Mouse (Mus musculus) embryonic stem cell, embryonic (primary cell): Measurements from ENCODE around the gene Atp6v1a.

Experiments used
- CTCF ChIA-PET, 4 experiments: fragments of 300-600 bp in 2 of 4; fragments of 350-600 bp in 2 of 4; sonication (Branson Sonifier 250); formaldehyde crosslinking; loops; one replicate each; lab custom pipeline; 2022; ENCODE audit warnings: inconsistent platforms in 2 of 4; lab: Charles Lee
- POLR2A ChIA-PET, 4 experiments: fragments of 300-600 bp in 2 of 4; fragments of 350-600 bp in 2 of 4; sonication (Branson Sonifier 250); formaldehyde crosslinking; loops; one replicate each; lab custom pipeline; 2022; ENCODE audit warnings: antibody characterized with exemption in 4 of 4, inconsistent platforms in 1 of 4; lab: Charles Lee

Gene Atp6v1a

DNA sequence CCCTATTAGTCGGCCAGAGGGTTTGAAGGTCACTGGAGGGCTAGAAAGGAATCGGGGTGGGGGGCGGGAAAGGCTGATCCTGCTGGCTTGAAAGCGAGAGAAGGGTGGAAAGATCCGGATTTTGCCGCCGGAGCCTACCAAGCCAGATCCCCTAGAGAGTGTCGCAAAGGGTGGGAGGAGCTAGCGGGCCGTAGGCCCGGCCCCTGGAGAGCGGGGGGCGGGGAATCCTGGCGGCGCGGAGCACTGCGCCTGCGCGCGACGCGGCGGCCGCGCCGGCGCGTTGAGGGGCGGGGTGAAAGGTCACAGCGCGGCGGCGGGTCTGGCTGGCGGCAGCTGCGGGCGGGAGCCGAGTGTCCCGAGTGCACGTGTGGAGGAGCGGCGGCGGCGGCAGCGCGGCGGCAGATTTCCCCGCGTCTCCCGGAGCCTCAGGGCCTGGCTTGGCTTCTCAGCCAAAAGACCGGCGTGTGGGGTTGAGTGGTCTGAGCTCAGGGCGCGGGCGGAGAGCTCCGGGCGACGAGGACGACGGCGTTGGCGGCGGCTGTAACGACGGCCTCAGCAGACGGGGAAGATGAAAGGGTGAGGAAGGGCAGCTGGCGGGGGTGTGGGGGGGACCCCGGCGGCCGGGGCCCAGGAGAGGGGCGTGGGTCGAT is at the start of gene Atp6v1a, which contains the start of gene Naa50:
Gene Atp6v1a (minus strand): TSS at position 170 of the 650 bp plus-strand sequence.
Gene Naa50 (plus strand): TSS at position 295 of the 650 bp plus-strand sequence.
- POLR2A ChIA-PET: interaction anchor here (0.5 to 10.2 kb wide), 100 partner anchors 8 to 1669 kb away, joined by 3 to 226 read pairs (median 5); partner anchors contain the start of genes Ccdc191 (in 3 of the 4), Nepro (in 3 of the 4), Usf3 (in 3 of the 4) and Cfap44 (in 2 of the 4)

DNA sequence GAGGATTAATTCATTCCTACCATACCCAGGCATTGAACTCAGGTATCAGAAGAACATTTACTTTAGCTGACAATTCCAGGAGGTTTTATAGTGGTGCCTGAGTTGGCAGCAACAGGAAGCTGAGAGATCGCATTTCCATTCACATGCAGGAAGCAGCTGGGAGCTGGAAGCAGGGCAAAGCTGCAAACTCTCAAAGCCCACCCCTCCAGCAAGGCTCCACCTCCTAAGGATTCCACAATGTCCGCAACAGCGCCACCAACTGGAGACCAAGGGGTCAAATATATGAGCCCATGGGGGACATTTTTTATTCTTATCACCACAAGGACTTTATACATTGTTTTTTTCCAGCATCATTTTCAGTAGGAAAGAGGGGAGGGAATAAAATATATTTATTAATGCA is 49.3 kb upstream of the Atp6v1a start:
- CTCF ChIA-PET: interaction anchor here in 3 of 4 experiments (0.5 to 1.0 kb wide), 7 partner anchors 15 to 54 kb away, joined by 3 to 7 read pairs (median 4); partner anchors contain the start of gene Usf3 (in 1 of the 3)
- POLR2A ChIA-PET: interaction anchor here in 2 of 4 experiments (0.6 to 2.3 kb wide), 10 partner anchors 10 to 344 kb away, joined by 3 to 13 read pairs (median 3); partner anchors contain the start of genes Atp6v1a (in 1 of the 2), Naa50 (in 1 of the 2) and Usf3 (in 1 of the 2)

More for the DNA sequence above, at the start of gene Atp6v1a, which contains the start of gene Naa50:
- CTCF ChIA-PET: interaction anchor here in 3 of 4 experiments (0.6 to 2.2 kb wide), 12 partner anchors 15 to 1564 kb away, joined by 3 to 6 read pairs (median 3); no protein-coding TSS in a partner anchor

GRCm38 (mm10) chr16:44187172-44187571 is 47.7 kb upstream of the Atp6v1a start:
- ChIA-PET POLR2A (interaction anchor here (0.7 to 1.5 kb wide), 7 partner anchors 9 to 122 kb away, joined by 4 to 10 read pairs (median 5); partner anchors contain the start of genes Atp6v1a (in 1 of the 4) and Naa50 (in 1 of the 4)), CTCF (interaction anchor here in 2 of 4 experiments (0.6 to 1.2 kb wide), 2 partner anchors 55 to 1635 kb away, joined by 3 read pairs; no protein-coding TSS in a partner anchor)

DNA sequence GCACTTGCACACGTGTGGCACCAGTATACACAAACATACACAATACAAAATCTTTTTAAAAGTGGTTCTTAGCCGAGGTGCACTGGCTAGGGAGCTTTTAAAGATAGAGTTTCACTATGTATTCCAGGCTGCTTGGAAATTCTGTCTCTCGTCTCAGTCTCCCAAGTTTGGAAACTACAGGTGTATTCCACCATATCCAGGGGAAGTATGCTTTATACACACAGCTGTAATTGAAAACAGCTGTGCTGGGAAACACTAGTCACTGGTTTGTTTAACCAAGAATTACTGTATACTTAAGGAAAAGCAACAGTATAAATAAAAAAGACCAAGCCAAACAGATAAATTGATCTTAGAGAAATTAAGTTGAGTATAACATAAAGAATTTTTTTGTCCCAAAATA is 45.3 kb upstream of the Atp6v1a start:
- ChIA-PET POLR2A (interaction anchor here in 2 of 4 experiments (0.8 to 5.2 kb wide), 5 partner anchors 12 to 46 kb away, joined by 3 to 25 read pairs (median 3); partner anchors contain the start of genes Atp6v1a (in 2 of the 2), Naa50 (in 2 of the 2) and Usf3 (in 2 of the 2)), CTCF (no interaction called here)

DNA sequence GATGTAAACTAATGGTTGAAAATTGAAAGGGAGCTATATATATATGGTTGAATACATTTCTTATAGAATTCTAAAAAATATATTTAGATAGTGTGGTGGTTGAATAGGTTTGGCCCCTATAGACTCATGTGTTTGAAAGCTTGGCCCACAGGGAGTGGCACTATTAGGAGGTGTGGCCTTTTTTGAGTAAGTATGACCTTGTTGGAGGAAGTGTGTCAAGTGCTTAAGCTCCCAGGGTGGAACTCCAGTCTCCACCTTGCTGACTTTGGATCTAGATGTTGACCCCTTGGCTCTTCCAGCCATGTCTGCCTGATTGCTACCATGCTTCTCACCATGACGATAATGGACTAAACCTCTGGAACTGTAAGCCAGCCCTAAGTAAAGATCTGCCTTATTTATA is 43.1 kb upstream of the Atp6v1a start:
- POLR2A ChIA-PET: interaction anchor here in 3 of 4 experiments (1.0 to 5.2 kb wide), 7 partner anchors 9 to 58 kb away, joined by 3 to 25 read pairs (median 5); partner anchors contain the start of genes Usf3 (in 3 of the 3) and Atp6v1a (in 1 of the 3)

DNA sequence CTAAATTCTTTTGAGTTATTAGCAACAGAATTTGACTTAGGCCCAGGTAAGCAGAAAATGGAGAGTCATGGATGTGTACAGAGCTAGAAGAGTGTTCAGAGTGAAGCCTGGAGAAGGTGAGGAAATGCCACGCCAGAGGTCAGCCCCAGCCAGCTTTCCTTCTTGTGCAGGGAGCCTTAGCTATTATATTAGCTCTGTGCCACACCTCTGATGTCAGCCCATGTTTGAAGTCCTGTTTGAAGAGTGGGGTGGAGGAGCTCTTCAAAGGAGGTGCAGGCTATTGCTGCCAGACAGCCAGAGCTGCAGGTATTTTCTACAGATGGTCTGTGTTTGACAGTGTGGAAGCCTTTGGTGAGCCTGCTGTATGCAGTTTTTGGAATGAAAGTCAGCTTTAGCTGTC is 39.0 kb upstream of the Atp6v1a start:
- POLR2A ChIA-PET: interaction anchor here in 3 of 4 experiments (0.7 to 3.1 kb wide), 8 partner anchors 8 to 40 kb away, joined by 3 to 12 read pairs (median 6); partner anchors contain the start of genes Atp6v1a (in 2 of the 3) and Naa50 (in 2 of the 3)
- CTCF ChIA-PET: interaction anchor here in 1 of 4 experiments (0.6 kb wide), 1 partner anchor 48 kb away, joined by 3 read pairs; no protein-coding TSS in a partner anchor

More for the DNA sequence above, 43.1 kb upstream of the Atp6v1a start:
- CTCF ChIA-PET: interaction anchor here in 3 of 4 experiments (0.6 to 1.5 kb wide), 5 partner anchors 9 to 117 kb away, joined by 3 to 5 read pairs (median 4); partner anchors contain the start of gene Usf3 (in 2 of the 3)

GRCm38 (mm10) chr16:44176511-44176910 is 37.0 kb upstream of the Atp6v1a start:
- ChIA-PET CTCF (no interaction called here), POLR2A (interaction anchor here in 2 of 4 experiments (0.7 to 1.7 kb wide), 4 partner anchors 18 to 217 kb away, joined by 3 read pairs; no protein-coding TSS in a partner anchor)

DNA sequence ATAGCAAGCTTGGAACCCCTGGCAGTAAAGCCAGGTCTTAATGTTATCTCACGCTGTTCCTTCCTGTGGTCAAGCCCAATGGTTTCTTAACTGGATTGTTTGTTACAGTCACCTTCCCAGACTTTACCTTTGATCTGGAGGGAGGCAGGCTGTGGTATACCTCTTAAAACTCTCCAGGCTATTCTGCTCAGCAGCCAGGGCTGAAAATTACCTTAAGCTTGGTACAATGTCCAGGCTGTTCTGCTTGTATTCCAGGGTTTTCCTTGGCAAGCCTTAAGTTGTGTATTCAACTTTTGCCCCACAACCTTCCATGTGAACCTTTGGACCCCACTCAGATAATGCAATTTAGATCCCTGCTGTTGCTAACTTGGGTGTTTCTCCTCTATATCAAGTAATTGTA is 35.5 kb upstream of the Atp6v1a start:
- ChIA-PET CTCF (no interaction called here), POLR2A (interaction anchor here in 3 of 4 experiments (1.2 to 7.2 kb wide), 7 partner anchors 12 to 35 kb away, joined by 3 to 108 read pairs (median 41); partner anchors contain the start of genes Atp6v1a (in 3 of the 3) and Naa50 (in 3 of the 3))

DNA sequence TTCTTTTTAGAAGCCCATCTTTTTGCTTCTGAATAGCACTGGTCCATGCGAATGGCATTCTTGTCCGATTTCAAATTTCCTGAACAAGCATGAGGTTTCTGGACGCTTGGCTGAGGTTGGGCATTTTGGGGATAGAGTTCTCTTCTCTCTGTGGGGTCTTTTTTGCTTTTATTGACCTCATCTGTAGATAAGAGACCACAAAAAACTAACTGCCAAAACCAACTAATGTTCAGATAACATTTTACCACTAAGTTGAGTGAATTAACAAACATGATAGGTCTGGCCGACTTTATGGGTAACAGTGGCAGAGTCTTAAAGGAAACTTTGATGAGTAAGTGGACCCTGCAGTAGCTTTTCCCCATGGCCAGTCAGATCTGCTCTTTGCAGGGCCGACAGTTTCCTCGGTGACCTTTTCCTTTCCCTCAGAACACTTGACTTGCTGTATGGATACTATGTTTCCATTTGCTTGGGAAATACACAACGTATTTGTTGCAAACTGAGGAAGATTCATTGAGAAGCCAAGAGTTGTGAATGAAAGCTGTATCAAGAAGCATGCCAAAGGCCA is 34.5 kb upstream of the Atp6v1a start:
- POLR2A ChIA-PET: interaction anchor here (0.8 to 7.2 kb wide), 15 partner anchors 8 to 173 kb away, joined by 3 to 108 read pairs (median 6); partner anchors contain the start of genes Atp6v1a (in 3 of the 4), Naa50 (in 3 of the 4) and Spice1 (in 1 of the 4)

DNA sequence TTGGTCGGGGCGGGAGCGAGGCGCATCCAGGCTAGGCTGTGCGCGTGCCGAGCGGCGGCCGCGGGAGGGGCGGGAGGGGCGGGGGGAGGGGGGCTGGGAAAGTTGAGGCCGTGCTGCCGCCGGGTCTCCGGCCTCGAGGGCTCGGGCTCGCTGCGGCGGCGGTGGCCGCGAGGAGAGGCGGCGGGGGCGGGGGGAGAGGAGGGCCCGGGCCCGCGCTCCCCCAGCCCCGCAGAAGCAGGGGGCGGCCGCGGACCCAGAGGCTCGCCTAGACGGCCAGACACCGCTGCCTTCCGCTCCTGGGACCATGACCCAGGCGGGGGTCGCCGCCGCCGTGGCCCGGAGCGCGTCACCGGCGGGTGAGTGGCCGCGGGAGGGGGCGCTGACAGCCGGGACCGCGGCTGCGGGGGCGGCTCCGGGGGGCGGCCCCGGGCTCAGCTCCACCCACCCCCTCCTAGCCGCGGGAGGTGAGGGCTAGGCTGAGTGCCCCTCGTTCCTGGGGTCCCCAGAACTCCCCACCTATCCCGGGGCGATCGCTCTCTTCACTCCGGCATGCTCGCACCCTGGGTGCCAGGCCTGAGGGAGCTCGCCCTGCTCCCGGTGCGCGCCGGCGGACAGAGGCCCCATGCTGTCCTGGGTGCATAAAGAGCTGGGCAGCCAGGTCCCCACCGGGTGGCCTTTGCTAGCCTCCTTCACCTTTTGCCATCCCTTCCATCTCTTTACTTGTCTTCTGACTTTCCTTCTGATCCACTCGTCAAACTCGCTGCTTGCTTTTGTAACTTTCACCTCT is 33.8 kb upstream of the Atp6v1a start, which contains the start of gene Usf3:
Gene Usf3 (plus strand): TSS at position 92 of the 787 bp plus-strand sequence.
- ChIA-PET CTCF (interaction anchor here (0.6 to 2.1 kb wide), 25 partner anchors 9 to 570 kb away, joined by 3 to 18 read pairs (median 4); partner anchors contain the start of genes Atp6v1a (in 1 of the 4) and Naa50 (in 1 of the 4)), POLR2A (interaction anchor here (0.6 to 7.2 kb wide), 44 partner anchors 9 to 552 kb away, joined by 3 to 108 read pairs (median 5); partner anchors contain the start of genes Atp6v1a (in 3 of the 4), Naa50 (in 3 of the 4), Spice1 (in 2 of the 4) and Ccdc191 (in 1 of the 4))

More for the DNA sequence above, 34.5 kb upstream of the Atp6v1a start:
- CTCF ChIA-PET: interaction anchor here in 1 of 4 experiments (1.1 to 2.1 kb wide), 2 partner anchors 15 to 125 kb away, joined by 4 to 6 read pairs; no protein-coding TSS in a partner anchor

DNA sequence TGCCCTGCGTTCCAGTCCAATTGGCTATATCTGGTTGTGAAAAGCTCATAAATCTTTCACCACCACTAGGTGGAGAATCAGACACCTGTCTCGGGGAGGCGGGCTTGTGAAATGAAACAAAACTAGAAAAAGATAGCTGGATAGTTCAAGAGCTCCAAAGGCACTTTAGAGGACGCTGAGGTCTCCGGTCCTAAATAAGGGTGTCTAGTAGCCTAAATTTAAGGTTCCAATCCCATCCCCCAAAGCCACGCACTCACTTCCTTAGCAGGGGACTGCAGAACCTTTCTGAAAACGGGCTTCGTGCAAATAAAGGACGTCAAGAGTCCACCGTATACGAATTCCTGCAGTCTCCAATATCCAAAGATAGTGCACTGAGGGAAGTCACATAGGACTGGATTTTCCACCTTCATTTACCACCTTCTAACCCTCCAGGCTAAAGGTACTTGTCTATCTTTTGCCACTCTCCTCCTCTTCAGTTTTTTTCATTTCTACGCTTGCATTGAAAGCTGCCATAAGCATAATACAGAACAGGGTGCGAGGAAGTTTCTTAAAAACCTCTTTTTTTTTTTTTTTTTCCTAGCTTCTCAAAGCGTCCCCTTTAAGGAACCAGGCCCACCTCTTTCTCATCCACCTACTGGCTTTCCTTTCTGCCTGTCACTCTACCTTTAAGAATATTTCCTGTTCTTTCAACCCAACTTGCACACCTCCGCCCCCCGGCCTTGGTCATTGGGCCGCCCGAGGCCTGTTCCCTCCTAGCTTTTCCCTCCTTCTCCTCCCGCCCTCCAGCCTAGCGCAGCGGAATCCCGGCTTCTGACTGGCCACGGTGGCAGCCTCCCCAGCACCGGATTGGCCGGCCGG is 33.0 kb upstream of the Atp6v1a start:
- POLR2A ChIA-PET: interaction anchor here (0.5 to 7.2 kb wide), 50 partner anchors 9 to 1793 kb away, joined by 3 to 108 read pairs (median 4); partner anchors contain the start of genes Atp6v1a (in 4 of the 4), Naa50 (in 4 of the 4), Ccdc191 (in 1 of the 4) and Nepro (in 1 of the 4)

GRCm38 (mm10) chr16:44168990-44169389 is 29.5 kb upstream of the Atp6v1a start:
- POLR2A ChIA-PET: interaction anchor here in 2 of 4 experiments (1.3 to 7.2 kb wide), 4 partner anchors 9 to 29 kb away, joined by 3 to 108 read pairs (median 8); partner anchors contain the start of genes Atp6v1a (in 1 of the 2) and Naa50 (in 1 of the 2)
- CTCF ChIA-PET: interaction anchor here in 2 of 4 experiments (0.9 to 1.0 kb wide), 1 partner anchor 15 kb away, joined by 3 read pairs; no protein-coding TSS in a partner anchor

More for the DNA sequence above, 33.0 kb upstream of the Atp6v1a start:
- CTCF ChIA-PET: interaction anchor here (0.6 to 2.1 kb wide), 40 partner anchors 9 to 851 kb away, joined by 3 to 18 read pairs (median 4); partner anchors contain the start of genes Atp6v1a (in 1 of the 4) and Naa50 (in 1 of the 4)

DNA sequence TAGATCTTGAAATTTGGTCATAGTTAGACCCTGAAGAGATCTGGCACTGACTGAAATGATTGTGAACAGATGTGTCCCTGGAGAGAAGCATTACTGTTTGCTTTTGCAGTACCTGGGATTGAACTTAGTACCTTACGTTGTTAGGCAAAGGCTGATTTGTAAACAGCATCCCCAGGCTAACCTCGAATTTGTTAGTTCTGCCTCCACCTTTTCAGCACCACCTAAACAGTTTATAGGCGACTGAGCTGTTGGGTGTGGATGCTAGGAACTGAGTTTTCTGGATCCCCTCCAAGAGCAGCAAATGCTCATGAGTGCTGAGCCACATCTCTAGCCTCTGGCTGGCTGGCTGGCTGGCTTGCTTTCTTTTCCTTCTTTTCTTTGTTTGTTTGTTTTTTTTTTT is 25.7 kb upstream of the Atp6v1a start:
- CTCF ChIA-PET: interaction anchor here in 1 of 4 experiments (0.7 kb wide), 1 partner anchor 25 kb away, joined by 4 read pairs; no protein-coding TSS in a partner anchor
- POLR2A ChIA-PET: interaction anchor here in 3 of 4 experiments (0.7 to 3.1 kb wide), 12 partner anchors 10 to 246 kb away, joined by 3 to 25 read pairs (median 3); partner anchors contain the start of genes Atp6v1a (in 2 of the 3) and Naa50 (in 2 of the 3)

GRCm38 (mm10) chr16:44163831-44164230 is 24.3 kb upstream of the Atp6v1a start:
- CTCF ChIA-PET: interaction anchor here in 1 of 4 experiments (0.7 kb wide), 1 partner anchor 9 kb away, joined by 3 read pairs; no protein-coding TSS in a partner anchor
- POLR2A ChIA-PET: interaction anchor here in 2 of 4 experiments (0.9 to 3.1 kb wide), 8 partner anchors 9 to 25 kb away, joined by 3 to 25 read pairs (median 8); partner anchors contain the start of genes Atp6v1a (in 2 of the 2), Naa50 (in 2 of the 2) and Usf3 (in 2 of the 2)

DNA sequence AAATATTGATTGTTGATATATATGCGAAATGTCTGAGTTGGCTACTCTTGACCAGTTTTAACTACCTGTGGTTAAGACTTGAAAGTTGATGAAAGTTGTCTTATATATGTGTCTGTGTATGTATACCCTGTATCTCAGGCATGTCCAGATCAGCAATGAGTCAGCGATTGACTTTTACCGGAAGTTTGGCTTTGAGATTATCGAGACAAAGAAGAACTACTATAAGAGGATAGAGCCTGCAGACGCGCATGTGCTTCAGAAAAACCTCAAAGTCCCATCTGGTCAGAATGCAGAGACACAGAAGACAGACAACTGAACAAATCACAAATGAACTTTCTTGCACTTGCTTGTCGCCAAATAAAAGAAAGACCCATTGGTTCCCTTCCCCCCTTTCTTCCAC is 19.8 kb upstream of the Atp6v1a start:
- POLR2A ChIA-PET: interaction anchor here in 2 of 4 experiments (0.6 to 9.5 kb wide), 5 partner anchors 10 to 443 kb away, joined by 3 to 226 read pairs (median 9); partner anchors contain the start of genes Atp6v1a (in 1 of the 2), Naa50 (in 1 of the 2) and Usf3 (in 1 of the 2)

More for the DNA sequence above, 19.8 kb upstream of the Atp6v1a start:
- CTCF ChIA-PET: no interaction called here
